Mouse (Mus musculus): ENCODE data around the gene Emp1.

DNA sequence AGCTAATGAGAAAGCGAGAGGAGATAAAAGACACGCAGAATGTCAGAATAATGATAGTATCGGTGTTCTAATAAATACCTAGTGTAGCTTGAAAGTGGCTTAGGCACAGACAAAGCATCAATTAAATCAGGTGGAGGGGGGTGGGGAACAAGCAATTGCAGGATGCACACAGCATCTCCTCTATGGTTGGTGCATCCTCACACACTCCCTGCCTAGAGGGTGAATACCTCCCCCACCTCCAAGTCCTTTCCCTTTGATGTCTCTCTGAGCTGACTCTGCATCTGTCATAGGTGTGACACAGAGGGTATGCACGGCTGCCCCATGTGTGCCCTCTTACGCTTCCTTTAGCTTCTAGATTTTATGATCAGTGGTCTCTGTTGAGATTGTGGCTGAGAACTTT, 13.5 kb downstream of the Emp1 start:
- TF ChIP-seq CTCF (IDR thresholded peaks at IDR 0.05; ENCODE audit: low read depth) (no peak), EP300 (IDR thresholded peaks at IDR 0.05; ENCODE audit: low read depth) (no peak)

Data from liver, embryonic 14.5 days (tissue).